Mouse (Mus musculus): ENCODE data around the gene Cbfb. TPM values are rescaled to one million over a fixed set of nuclear protein-coding genes. Genes with fewer than 3 reads are reported as not detected.

Cbfb gene
- polyA plus RNA-seq, 1 experiment: 7.8 TPM

Other genes with a start within 250 kb of the Cbfb start
- 3.7 and 4.1 TPM in 2 replicates for gene Ces2e, start 244.4 kb upstream of the Cbfb start, polyA plus RNA-seq (2012; rRNA removed)
- 0.34 and 0.54 TPM in 2 replicates for gene Ces2f, start 223.3 kb upstream of the Cbfb start, polyA plus RNA-seq (2012; rRNA removed)
- gene Ces2g, start 209.0 kb upstream of the Cbfb start, polyA plus RNA-seq (2012; rRNA removed): 4.6 and 4.7 TPM in 2 replicates
- not detected in 2 replicates for gene Ces2h, start 169.8 kb upstream of the Cbfb start, polyA plus RNA-seq (2012; rRNA removed)
- gene Ces3a, start 122.1 kb upstream of the Cbfb start, polyA plus RNA-seq (2012; rRNA removed): 0.62 TPM in 1 of 2 replicates, not detected in the other
- gene Ces3b, start 86.9 kb upstream of the Cbfb start, polyA plus RNA-seq (2012; rRNA removed): 0.19 and 0.41 TPM in 2 replicates
- 0.04 and 0.06 TPM in 2 replicates for gene Ces4a, start 38.9 kb upstream of the Cbfb start, polyA plus RNA-seq (2012; rRNA removed)
- 19.6 and 23.2 TPM in 2 replicates for gene D230025D16Rik, start 54.5 kb downstream of the Cbfb start, polyA plus RNA-seq (2012; rRNA removed)
- gene B3gnt9, start 84.5 kb downstream of the Cbfb start, polyA plus RNA-seq (2012; rRNA removed): 10.7 and 12.1 TPM in 2 replicates
- 11.6 and 12.4 TPM in 2 replicates for gene Tradd, start 93.9 kb downstream of the Cbfb start, polyA plus RNA-seq (2012; rRNA removed)
- 6.5 and 7.6 TPM in 2 replicates for gene Fbxl8, start 94.0 kb downstream of the Cbfb start, polyA plus RNA-seq (2012; rRNA removed)
- 1.6 and 2.0 TPM in 2 replicates for gene Hsf4, start 99.1 kb downstream of the Cbfb start, polyA plus RNA-seq (2012; rRNA removed)
- gene Nol3, start 105.5 kb downstream of the Cbfb start, polyA plus RNA-seq (2012; rRNA removed): 5.9 and 8.6 TPM in 2 replicates
- gene 4931428F04Rik, start 119.2 kb downstream of the Cbfb start, polyA plus RNA-seq (2012; rRNA removed): 5.3 and 5.4 TPM in 2 replicates
- gene Exoc3l, start 125.4 kb downstream of the Cbfb start, polyA plus RNA-seq (2012; rRNA removed): 6.3 and 9.6 TPM in 2 replicates
- gene E2f4, start 127.0 kb downstream of the Cbfb start, polyA plus RNA-seq (2012; rRNA removed): 83.7 and 88.9 TPM in 2 replicates
- 39.3 and 39.9 TPM in 2 replicates for gene Elmo3, start 134.9 kb downstream of the Cbfb start, polyA plus RNA-seq (2012; rRNA removed)
- 11.5 and 12.6 TPM in 2 replicates for gene Lrrc29, start 155.6 kb downstream of the Cbfb start, polyA plus RNA-seq (2012; rRNA removed)
- gene Tmem208, start 155.7 kb downstream of the Cbfb start, polyA plus RNA-seq (2012; rRNA removed): 74.9 and 103 TPM in 2 replicates
- gene Fhod1, start 177.3 kb downstream of the Cbfb start, polyA plus RNA-seq (2012; rRNA removed): 17.8 and 19.6 TPM in 2 replicates
- 2.9 and 3.7 TPM in 2 replicates for gene Slc9a5, start 178.2 kb downstream of the Cbfb start, polyA plus RNA-seq (2012; rRNA removed)
- 2.4 and 2.7 TPM in 2 replicates for gene Plekhg4, start 202.6 kb downstream of the Cbfb start, polyA plus RNA-seq (2012; rRNA removed)
- gene Kctd19, start 242.8 kb downstream of the Cbfb start, polyA plus RNA-seq (2012; rRNA removed): 0.23 and 0.89 TPM in 2 replicates
- gene Lrrc36, start 242.9 kb downstream of the Cbfb start, polyA plus RNA-seq (2012; rRNA removed): 1.8 and 2.3 TPM in 2 replicates